Mouse (Mus musculus): ENCODE measurements at regions not wholly inside any gene's neighbourhood (a gene's known extent, or its start where the extent isn't known, plus 50 kb on each side); places are given as distances from the start of the nearest gene placed in this dataset.

DNA sequence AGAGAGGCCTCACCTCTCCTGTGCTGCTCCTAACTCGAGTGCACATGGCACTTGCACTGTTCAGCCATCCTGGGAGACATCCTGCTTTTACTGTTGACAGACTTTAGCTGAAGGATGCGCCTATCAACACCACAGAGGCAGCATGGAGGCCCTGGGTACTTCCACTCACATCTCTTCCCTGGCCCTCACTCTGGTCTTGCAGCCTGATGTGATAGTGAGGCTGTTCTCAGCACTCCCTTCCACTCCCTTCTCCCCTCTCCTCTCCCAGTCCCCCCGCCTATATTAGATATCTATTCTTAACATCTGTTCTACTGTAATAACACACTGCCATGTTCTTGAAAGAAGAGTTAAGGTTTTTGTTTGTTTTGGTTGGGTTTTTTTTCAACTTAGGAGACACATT is 50.2 kb upstream of the Bod1 start:
- no peak for ATAC-seq (replicated peaks; ENCODE audit: poor library complexity, severe bottlenecking)

DNA sequence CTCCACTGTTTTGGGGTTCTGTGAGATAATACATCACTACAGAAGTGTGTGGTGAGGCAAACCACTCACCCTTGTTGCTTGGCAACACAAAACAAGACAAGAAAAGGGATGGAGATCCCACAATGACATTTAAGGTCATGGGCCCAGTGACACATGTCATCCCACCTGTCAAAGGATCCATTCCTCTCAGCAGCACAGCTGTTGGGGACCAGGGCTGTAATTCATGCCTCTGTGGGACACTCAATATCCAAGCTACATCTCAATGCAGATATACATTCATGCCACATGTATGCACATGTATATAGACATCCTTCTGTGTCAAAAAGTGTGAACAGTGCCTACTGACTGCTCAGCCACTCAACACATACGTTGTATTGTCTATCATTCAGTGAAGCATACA is 52.8 kb upstream of the Bod1 start:
- ATAC-seq (replicated peaks; ENCODE audit: poor library complexity, severe bottlenecking) = no peak

DNA sequence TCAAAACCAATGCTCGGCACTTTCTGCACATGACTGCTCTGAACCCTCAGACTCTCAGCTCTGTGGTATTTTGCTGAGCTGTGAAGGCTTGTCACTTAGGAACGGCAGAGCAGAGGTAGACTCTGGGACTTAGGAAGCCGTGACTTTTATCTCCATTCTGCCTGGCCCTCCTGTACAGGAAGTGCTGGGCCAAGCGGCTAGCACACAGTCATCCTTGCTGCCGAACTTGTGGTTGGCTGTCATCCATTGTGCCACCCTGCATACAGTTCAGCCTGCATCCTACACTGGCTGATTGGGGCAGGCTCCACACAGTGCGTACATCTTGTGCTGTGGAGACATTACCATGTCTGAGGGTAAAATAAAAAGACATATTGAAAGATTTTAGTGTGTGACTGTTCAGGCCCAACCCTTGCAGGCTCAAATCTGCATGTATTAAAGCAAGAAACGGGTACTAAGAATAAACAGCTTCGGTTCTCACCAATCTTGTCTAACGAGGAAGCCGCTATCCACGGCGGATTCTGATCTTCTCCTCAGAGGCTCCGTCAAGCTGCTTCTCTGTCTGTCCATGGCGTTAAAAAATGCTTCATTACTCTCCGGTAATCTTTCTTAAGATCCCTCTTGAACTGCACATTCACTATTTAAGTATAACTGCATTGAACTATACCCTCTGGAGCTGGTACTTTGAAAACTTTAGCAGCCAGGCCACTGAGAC is 54.4 kb upstream of the Bod1 start:
- peak; percentile 84 for ATAC-seq (replicated peaks; ENCODE audit: poor library complexity, severe bottlenecking)

DNA sequence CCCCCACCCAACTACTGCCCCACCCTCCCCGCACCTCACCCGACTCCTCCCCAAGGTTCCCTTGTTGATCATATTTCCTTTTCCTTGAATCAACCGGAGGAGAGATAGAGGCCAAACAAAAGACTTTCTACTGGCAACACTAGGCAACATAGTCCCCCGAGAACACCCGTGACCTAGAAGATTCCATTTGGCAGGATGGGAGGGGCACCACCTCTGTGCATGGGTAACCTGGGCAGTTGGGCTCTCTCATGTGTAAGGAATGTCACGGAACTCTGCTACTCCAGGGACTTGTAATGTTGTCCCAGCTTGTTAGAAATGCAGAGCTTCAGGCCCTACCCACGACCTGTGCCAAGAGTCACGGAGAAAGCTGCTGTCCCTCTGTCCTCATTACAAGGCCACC is 55.6 kb upstream of the Bod1 start:
- no peak for ATAC-seq (replicated peaks; ENCODE audit: poor library complexity, severe bottlenecking)

DNA sequence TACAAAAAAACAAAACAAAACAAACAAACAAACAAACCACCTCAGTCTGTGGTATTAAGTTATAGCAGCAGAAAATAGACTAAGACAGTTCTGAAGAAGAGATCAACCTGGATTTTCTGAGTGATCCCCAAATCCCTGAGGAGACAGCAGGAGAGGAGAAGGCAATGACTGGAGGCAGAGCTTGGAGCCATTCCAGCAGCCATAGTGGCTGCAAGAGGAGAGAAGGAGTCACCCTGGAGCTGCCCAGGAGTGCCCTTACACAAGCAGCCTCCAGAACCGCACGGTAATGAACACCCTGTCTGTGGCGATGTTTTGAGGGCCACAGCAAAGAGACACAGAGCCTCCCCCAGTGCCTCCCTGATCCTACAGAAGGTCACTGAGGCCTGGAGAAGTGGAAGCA is 58.0 kb upstream of the Bod1 start:
- ATAC-seq (replicated peaks; ENCODE audit: poor library complexity, severe bottlenecking) = no peak

DNA sequence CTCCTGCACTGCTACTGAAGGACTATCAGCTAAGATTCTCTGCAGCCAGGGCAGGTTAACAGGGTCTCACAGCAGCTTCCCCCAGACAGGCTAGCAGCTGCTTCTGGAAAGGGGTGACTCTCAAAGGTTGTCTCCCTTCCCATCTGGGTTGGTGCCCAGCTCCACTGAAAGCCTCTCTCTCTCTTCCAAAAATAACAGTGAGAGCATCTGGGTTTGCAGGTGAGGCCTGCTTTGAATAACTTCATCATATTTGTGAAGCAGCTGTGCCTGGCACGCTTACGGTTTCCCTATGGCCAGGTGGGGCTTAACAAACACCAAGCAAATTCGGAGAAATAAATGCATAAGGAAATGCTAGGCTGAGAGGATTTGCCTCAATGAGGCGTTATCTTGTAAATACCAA is 58.5 kb upstream of the Bod1 start:
- ATAC-seq (replicated peaks; ENCODE audit: poor library complexity, severe bottlenecking) = no peak

DNA sequence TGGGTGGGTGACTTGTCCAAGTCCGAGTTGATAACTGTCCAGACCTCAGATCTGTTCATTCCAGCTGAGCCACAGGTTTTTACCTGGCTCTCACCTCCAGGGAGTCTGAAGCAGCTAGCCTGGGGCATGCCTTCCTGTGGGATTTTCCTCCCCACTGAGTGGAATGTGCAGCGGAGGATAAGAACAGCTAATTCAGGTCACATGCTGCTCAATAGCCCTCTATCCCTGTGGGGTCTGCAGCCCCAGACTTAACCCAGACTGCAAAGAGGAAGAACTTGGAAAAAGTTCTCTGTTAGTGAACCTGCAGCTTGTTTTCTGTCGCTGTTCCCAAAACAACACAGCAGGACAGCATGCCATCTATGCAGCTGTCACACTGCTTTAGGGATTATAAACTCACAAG is 59.0 kb upstream of the Bod1 start:
- no peak for ATAC-seq (replicated peaks; ENCODE audit: poor library complexity, severe bottlenecking)

DNA sequence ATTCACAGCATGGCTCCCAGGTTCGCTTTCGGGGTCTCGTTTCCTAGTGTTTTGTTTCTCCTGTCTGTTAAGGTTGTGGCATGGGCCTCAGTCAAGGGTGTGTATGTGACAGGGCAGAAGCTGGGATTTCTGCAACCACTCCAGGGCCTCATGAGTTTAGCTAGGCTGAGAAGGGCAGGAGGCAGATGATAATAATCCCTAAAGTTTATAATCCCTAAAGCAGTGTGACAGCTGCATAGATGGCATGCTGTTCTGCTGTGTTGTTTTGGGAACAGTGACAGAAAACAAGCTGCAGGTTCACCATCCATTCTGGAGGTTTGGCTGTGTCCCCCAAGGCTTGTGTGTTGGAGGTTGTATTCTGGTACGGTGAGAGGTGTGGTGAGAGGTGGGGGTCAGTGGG is 59.8 kb upstream of the Bod1 start:
- ATAC-seq (replicated peaks; ENCODE audit: poor library complexity, severe bottlenecking) = no peak

DNA sequence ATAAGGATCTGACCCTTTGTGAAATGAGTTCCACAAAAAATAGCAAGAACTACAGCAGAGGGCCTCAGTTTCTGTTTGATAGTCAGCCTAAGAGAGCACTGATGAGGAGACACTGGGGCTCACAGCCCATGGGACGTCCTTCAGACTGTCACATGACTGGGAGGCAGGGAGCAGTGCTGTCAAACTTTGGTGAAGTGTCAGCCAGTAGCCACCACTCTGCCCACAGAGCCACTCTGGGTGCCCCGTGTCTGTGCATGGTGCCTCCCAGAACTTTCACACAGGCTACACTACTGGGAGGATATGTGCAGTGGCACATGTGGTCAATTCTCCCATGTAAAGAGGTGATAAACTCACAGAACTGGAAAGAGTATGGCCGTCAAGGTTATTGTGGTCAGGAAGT is 60.7 kb upstream of the Bod1 start:
- ATAC-seq (replicated peaks; ENCODE audit: poor library complexity, severe bottlenecking) = peak; percentile 8; the same call in 1 of the 2 replicates

DNA sequence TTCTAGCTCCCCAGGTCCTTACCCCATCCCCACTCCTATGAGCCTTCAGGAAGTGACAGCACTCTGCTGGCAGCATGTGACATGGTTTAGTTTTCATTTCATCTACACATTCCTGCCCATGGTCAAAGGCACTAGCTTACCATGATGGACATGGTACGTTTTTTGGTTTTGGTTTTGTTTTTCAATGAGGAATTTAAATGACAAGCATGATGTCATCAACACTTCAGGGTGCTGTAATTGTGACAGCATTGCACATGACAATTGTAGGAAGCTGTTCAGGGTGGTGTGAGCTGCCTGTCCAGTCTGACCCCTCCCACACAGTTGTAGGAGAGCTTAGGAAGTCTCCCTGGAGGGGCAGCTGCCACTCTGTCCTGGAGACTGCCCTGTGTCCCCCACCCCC is 61.3 kb upstream of the Bod1 start:
- peak; percentile 60 for ATAC-seq (replicated peaks; ENCODE audit: poor library complexity, severe bottlenecking)

DNA sequence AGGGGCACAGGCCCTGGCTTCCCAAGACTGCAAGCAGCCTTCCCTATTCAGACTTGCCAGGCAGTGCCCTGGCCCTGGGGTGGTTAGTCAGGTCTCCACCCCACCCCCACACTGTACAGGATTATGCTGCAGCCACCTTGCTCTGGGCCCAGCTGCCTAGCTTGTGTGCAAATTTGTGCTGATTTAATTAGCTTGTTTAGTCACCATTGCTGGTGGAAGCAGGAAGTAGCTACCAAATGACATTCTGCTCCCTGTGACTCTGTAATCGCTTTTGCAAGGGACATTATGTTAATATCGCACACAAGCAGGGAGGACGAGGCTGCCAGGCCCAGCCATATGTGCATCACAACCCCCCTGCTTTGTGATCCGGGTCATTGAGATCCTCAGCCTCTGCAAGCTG is 62.4 kb upstream of the Bod1 start:
- ATAC-seq (replicated peaks; ENCODE audit: poor library complexity, severe bottlenecking) = no peak

DNA sequence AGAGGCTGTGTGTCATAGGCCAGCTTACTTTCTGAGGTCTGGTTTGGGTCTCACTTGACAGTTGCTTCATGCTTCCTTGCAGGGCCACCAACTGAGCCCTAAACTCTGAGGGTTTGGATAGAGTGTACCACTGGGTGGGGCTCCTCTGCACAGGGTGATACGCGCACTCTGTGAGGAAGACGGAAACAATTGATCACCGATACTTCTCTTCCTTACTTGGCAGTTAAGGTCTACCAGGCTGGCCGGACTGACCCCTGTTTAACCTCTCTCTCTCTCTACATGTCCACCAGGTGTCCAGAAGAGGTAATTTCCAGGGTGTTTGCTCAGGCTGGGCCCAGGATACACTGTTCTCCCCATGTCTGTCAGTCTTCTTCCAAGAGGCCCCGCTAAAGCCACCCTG is 63.6 kb upstream of the Bod1 start:
- no peak for ATAC-seq (replicated peaks; ENCODE audit: poor library complexity, severe bottlenecking)

DNA sequence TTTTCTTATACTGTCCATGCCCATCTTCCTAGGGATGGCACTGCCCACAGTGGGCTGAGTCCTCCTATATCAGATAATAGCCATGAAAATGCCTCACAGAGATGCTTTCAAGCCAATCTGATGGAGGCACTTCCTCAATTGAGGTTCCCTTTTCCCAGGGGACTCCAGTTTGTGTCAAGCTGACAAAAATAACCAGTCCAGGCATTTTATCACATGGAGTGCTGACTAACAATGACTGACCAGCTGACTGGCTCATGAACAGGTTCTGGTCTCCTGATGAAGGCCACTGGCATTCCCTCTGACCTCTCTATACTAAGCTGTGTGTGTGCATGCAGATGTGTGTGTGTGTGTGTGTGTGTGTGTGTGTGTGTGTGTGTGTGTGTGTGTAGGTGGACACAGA is 64.4 kb upstream of the Bod1 start:
- ATAC-seq (replicated peaks; ENCODE audit: poor library complexity, severe bottlenecking) = peak; percentile 54

DNA sequence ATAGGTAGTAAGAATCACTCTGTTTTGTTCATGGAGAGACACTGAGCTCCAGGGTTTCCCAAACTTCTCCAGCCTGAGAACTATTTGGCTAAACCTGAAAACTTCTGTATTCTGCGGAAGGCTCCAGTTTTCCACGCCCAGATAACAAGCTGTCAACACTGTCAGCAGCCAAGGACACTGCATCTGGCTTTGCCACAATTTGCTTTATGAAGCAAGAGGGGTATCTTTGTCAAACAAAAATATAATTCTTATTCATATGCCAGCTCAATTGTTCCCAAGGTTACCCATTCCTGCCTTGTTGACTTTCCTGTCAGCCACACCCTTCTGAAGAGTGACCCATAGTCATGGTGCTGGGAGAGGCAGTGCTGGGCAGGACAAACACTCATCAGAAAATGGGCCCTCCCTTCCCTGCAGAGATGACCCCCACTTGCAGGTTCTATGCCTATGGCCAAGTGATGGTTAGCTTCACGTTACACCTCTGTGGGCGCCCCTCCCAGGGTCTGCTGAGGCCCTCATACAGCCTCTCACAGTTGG is 64.9 kb upstream of the Bod1 start:
- ATAC-seq (replicated peaks; ENCODE audit: poor library complexity, severe bottlenecking) = no peak

DNA sequence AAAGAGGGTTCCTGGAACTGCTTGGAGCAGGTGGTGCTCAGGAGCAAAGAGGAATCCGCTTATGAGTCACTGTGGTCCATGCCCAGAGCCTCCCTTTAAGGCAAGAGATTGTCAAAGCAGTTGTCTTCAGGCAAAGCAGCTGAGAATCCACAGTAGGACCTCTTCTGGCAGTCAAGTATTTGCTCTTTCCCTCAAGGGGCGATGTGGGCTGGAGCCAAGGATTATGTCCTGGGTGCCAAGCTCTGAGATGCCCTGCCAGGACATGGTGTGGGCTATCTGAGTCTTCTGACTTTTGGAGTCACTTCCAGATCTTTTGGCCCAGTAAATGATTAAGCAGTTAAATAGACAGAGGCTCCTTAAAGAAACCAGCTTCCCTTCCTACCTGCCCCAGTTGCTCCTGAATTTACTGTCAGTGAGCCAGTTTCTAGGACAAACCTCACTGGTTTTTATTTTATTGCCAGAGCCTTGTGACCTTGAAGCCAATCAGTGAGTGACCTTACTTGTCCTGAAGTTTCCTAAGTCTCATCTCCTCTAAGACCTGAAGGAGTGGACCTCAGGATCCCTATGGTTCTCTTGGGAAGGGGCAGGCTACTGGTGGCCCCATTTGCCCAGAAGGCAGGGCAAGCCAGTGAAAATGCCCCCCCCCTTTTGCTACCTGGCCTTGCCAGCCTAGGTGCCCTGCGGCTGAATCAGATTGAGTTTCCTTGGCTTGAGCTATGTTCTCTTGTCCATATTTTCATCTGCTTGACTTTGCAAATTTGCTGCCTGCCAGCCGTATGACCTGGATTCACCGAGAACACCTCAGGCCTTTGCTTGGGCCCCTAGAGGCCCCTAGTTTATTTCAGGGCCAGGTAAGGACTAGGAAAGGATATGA is 66.7 kb upstream of the Bod1 start:
- ATAC-seq (replicated peaks; ENCODE audit: poor library complexity, severe bottlenecking) = no peak

DNA sequence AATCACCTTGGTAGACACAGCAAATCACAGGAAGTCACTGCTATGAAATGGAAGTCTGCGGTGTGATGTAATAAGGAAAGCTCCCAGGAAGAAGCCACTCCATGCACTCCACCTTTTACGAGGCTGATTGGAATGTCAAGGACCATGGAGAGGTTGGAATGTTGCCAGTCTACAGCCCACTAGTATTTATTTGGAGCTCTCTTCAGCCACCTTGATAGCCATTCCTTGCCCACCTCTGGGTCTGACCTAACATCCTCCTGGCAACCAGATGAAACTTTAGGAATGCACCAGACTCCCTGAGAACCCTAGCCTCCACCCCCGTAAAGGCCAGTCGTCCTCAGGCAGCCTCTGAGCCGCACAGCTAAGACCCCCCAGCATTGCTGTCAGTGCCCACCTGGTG is 68.7 kb upstream of the Bod1 start:
- no peak for ATAC-seq (replicated peaks; ENCODE audit: poor library complexity, severe bottlenecking)

DNA sequence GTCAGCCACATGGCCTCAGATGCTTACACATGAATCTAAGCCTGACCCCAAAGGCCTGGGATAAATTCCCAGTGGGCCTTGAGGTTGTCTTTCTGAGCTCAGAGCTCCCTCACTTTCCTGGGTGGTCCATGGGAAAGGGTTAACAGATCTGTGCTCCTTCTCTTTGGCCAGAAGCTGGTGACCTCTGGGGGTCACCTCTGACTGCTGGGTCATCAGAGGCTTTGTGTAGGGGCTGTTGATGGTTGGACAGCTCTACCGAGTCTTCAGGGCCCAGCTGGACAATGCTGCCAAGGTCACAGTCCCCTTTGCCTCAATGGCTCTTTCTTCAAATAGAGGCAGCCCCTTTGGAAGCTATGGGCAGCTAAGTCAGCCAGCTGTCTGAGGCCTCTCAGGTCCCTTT is 70.5 kb upstream of the Bod1 start:
- no peak for ATAC-seq (replicated peaks; ENCODE audit: poor library complexity, severe bottlenecking)

DNA sequence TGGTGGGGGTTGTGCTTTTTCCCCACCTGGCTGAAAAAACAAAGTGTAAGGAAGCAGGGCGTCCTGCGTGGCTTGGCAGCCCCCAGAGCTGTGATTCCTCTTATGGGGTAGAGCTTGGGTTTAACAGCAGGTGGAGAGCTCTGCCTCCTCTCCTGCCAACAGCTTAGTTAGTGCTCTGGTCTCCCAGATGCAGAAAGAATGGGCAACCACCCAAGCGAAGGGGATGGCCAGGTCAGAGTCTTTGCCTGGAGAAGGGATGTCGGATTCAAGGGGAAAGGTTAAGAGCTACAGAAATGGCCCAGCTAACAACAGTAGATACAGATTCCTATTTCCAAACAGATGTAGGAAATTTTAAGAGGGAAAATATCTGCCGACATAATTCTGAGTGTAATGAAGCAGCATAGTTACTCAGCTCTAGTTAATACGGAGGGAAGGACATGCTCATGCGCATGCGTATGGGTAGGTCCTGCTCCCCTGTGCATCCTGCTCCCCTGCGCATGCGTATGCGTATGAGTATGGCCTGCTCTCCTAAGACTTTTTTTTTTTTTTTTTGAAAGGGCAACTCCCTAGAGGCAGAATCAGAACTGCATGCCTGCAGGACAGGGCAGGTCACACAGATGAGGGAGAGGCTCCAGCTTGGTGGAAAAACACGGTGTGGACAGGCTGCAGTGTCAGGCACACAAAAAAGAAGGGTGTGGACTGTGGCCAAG is 72.5 kb upstream of the Bod1 start:
- no peak for ATAC-seq (replicated peaks; ENCODE audit: poor library complexity, severe bottlenecking)

DNA sequence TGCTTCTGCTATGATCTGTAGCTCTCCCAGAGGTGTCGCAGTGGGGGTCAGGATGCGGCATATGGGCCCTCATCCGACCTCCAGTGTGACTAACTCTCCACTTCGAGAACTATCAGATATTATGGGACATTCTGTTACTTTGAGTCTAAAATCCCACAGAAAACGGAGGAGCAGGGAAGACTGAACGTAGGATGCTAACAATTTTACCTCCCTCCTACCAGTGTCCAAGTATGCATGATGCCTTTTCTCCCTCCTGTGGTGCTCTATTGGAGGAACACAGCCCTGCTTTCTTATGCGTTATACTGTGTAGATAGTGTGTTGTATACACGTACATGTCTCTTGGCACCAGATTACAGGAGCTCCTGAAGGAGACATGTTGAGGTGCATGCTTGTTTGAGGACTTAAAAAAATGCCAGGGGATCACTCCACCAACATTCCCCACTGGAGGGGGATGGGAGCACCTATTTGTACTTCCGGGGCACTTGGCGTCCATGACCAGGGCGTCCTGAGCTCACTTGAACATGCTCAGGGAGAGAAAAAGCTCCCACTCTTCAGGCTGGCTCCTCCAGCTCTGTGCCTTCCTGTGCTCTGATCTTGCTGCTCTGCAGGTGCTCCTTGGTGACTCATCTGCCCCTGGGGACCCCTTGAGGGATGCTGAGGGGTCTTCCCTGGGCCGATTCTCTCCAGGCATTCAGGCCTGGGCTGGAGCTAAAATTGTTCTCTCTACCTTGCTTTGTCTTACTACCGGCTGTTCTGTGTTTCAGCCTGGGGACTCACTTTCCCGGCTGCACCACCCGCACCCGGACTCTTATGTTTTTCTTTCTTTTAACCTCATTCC is 73.6 kb upstream of the Bod1 start:
- ATAC-seq (replicated peaks; ENCODE audit: poor library complexity, severe bottlenecking) = no peak

DNA sequence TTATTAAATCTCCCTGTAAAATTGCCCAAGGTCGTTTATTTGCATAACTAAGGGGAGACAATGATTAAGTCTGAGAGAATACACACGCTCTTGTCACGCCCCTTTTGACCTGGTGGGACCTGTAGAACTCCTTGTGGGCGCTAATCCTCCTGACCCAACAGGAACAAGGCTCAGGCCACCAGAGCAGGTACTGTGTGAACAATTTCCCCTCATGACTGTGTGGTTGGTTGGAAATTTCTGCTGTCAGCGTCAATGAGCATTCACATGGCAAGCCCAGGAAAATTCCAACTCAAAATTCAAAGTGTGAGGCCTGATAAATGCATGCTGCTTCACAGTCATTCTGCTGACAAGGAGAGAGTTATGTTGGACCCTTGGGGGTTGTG is 74.2 kb upstream of the Bod1 start:
- no peak for ATAC-seq (replicated peaks; ENCODE audit: poor library complexity, severe bottlenecking)

Data from granulocyte monocyte progenitor cell, adult 5-6 weeks (primary cell).